Mouse (Mus musculus): ENCODE results near the gene Zfp526.
"Not testable (repeated sequence)": the region's sequence is repeated elsewhere in the genome, so short reads cannot be mapped to it uniquely, and the experiment has no call there.

Zfp526 gene

DNA sequence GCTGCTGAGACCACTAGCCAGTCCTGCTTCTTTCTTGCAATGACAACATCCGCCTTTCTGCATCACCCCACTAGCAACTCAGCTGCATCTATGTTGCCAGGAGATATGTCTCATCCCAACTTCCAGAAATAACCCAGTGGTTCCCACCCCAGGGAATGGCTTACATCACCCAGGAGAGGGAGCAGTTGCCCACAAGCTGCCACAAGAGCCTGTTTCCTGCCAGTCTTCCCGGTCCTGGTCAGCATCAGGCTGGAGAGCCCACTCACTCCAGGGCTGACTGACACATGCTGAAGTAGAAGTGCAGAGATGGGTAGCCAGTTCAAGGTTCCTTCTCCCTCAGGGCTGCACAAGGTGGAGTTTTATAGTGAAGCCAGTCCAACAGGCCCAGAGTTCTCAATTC, 19.8 kb downstream of the Zfp526 start:
- DNase-seq (ENCODE audit: low spot score), result no peak

GRCm38 (mm10) chr7:25243361-25243760, 22.1 kb downstream of the Zfp526 start:
- DNase-seq (ENCODE audit: low spot score), result no peak

GRCm38 (mm10) chr7:25244562-25245369, 23.5 kb downstream of the Zfp526 start:
- no peak for DNase-seq (ENCODE audit: low spot score)

DNA sequence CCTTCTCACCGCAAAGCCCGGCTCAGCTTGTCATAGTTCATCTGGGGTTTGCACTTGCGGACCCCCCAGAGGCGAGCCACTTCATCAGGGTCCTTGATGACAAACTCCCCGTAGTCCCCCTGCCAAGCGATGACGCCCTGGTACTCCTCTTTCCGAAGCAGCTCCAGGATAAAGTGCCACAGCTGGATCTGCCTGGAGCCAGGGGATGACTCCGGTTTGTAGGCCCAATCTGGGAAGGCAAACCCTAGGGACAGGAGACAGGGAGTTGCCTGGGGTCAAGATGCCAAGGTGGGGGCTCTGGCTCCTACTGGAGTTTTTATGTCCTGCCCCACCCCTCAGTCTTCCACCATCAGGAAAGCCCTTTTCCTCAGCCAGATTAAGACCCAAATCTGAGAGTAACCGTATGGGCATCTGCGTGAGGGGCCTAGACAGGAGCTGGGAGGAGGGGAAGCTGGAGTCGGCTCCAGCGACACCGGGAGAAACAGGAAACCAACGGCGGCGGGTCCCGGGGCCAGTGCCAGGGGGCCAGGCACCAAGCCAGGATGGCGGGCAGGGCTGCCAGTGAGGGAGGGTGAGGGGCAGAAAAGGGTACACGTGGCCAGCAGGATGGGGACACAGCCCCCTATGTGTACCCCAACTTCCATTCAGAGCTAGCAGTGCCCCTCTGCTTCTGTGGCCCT, 25.0 kb downstream of the Zfp526 start:
- no peak for DNase-seq (ENCODE audit: low spot score)

DNA sequence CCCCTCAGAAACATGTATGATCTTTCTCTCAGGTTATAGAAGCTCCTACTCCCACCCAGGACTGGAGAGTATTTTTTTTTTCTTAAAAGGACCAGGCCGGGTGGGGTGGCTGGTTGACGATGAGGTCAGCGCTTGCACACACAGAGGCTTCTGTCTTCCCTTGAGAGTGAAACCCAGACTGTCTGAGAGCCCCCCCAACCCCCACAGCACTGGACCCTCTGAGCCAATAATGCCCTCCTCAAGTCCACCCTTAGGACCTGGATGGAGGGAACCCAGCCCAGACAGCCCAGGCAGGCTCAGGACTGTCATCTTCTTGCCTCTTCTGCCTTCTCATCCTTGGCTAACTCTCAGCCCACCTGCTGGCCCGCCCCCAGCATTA, 25.5 kb downstream of the Zfp526 start:
- DNase-seq (ENCODE audit: low spot score), result no peak

DNA sequence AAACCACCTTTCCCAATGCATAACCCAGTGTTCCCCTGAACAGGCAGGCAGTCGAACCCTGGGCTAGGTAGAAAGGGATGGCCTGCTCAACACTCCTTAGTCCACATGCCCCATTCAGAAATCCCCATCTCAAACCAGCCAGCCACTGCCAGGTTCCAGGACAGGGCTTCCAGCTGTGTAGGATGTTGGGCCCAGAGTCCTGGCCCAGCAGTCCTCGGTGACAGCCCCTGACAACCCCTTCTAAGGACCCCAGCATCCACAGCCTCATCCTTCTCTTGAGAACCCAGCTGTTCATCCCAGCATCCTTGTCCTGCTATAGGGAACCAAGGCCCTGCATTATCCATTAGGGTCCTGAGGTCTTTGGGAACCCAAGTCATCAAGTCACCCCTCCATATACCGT, 26.3 kb downstream of the Zfp526 start:
- no peak for DNase-seq (ENCODE audit: low spot score)

- DNase-seq (ENCODE audit: low spot score), result no peak
Observed at GRCm38 (mm10) chr7:25248018-25248647, 26.9 kb downstream of the Zfp526 start.

DNA sequence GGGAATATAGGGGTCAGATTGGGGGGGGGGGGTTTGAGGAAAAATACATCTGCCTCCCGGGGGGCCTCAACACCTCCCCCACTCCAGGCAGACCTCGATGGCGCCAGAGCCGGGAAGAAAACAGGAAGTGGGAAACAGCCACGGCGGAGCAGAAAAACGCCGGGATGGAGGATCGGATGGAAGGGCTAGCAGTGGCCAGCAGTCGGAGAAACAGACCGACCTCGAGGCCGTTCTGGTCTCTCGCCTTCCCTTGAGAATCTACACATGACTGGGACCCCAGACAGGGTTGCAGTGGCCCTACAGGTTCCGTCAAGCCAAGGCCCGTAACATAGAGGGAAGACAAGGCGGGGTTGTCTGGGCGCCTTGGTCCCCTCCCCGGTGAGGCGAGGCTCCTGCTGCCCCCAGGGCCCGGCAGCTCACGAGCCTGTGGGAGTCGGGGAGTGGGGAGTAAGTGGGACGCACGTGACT, 27.7 kb downstream of the Zfp526 start:
- no peak for DNase-seq (ENCODE audit: low spot score)

GRCm38 (mm10) chr7:25249314-25250140, 28.3 kb downstream of the Zfp526 start:
- no peak for DNase-seq (ENCODE audit: low spot score)

DNA sequence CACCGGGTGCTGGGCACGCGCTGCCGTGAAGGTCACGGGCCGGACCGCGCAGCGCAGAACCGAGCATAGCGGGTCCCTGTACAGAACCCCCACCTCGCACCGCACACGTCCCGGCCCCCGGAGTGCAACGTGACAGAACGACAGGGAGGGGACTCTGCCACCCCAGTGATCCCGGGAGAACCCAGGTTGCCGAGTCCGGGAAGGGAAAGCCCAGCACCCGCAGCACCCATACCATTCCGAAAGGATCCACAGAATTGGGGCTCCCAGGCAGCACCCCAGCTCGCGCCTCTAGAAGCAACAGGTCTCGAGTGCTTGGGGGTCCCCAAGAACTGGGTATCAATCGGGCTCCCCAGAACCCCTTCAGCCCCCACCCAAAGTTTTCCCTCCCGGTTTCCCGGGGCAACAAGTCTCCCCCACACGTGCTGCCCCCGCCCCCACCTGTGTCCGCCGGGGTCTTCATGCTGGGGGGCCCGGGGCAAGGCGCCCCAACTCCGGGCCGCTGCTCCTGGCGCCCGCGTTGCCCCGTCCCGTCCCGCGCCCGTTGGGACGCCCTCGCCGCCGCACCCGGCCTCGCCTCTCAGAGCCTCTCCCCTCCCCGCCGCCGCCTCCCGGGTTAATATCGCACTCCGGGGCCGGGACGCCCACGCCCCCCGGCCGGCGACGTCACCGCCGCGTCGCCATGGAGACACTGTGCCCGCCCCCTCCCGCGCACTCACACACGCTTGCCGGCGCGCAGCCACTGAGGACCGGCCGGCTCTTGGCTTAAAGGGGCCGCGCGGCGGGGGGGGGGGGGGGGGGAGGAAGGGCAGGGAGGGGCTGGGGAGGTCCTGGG, 29.1 kb downstream of the Zfp526 start, which contains the start of gene Erf:
Gene Erf, minus strand, starts transcription at position 621 of the 832 bp plus-strand sequence.
- DNase-seq (ENCODE audit: low spot score), result peak; percentile 85

DNA sequence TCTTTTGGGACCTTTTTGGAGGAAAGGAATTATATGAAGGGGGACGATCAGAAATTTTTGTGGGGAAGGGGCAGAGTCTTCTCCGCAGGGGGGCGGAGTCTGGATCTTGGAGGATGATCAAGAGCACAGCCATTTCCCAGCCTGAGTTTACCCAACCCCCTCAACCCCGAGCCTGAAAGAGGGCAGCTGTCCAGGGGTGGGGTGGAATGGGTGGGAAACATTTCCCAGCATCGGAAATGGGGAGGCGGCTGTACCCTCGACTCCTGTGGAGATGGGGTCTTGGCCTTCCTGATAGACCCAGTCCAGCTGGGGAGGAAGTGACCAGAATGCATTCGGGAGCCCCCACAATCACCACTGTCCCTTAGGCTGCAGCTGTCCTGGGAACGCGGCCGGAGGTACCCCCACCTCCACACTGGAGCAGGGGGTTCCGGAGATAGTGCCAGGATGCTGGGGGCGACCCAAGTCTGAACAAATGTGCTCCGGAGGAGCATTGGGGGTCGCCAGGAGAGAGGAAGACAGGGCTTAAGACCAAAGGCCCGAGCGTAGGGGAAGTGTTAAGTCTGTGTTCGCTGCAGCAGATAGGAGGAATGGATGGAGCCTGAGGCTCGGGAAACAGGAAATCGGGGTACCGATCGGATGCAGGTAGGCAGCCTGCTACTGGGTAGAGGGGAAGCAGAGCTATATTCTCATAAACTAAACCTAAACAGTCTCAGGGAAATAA, 30.0 kb downstream of the Zfp526 start:
- DNase-seq (ENCODE audit: low spot score), result no peak

DNA sequence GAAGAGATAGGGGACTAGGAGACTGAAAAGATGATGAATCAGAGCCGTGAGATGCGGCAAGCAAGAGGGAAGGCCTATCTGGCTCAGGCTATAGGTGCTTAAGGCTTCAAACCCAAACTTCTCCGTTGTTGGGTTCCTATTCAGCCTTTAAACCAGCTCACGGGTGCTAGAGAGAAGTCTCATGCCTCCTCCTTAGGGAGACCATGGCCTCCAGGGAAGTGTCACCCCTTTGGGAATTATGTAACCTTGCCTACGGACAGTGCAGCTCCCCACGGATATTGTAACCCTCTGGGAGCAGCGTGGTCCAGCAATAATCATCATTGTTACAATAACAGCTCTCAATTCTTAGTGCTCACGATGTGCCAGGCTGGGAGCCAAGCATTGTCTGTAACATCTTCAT, 30.6 kb downstream of the Zfp526 start:
- no peak for DNase-seq (ENCODE audit: low spot score)

- DNase-seq (ENCODE audit: low spot score), result no peak
Observed at GRCm38 (mm10) chr7:25261896-25262295, 40.7 kb downstream of the Zfp526 start.

GRCm38 (mm10) chr7:25263968-25264870, 43.0 kb downstream of the Zfp526 start:
- DNase-seq (ENCODE audit: low spot score), result no peak

- DNase-seq (ENCODE audit: low spot score), result not testable (repeated sequence)
Observed at GRCm38 (mm10) chr7:25265743-25266142, 44.5 kb downstream of the Zfp526 start.

- no peak for DNase-seq (ENCODE audit: low spot score)
Observed at GRCm38 (mm10) chr7:25266180-25266962, 45.1 kb downstream of the Zfp526 start.

GRCm38 (mm10) chr7:25267301-25267750, 46.1 kb downstream of the Zfp526 start, which contains the start of gene Cic:
TSS of gene Cic (plus strand) at chr7:25267704.
- DNase-seq (ENCODE audit: low spot score), result peak; percentile 100

GRCm38 (mm10) chr7:25267751-25268463, 46.7 kb downstream of the Zfp526 start:
- DNase-seq (ENCODE audit: low spot score), result peak; percentile 100
